Comparison of ENCODE assay signal across 25 mouse cellular contexts in genomic region chr11:115341866-115342265, GRCm38 (mm10). TPM values are rescaled to one million over a fixed set of nuclear protein-coding genes. Genes with fewer than 3 reads are reported as not detected.
DNase-seq lines count a peak whose midpoint lies in the region; ATAC-seq and TF ChIP-seq lines count a peak whose summit lies in the region.
"Had no signal": no experiment of that assay in that cellular context is flagged by ENCODE, and none has a peak within 500 bp of the region (broad histone marks: within the 10 kb centered on the region; RNA-seq: fewer than 3 reads in every experiment).

No protein-coding gene starts in this region.

- peaks cover 4% of the 10 kb centered on the region for H3K9me3 ChIP-seq in CH12.LX (replicated peaks; ENCODE audit: low read length)
- no peaks in the 10 kb centered on the region for H3K9me3 ChIP-seq in intestine, embryonic 15.5 days
- no peaks in the 10 kb centered on the region for H3K9me3 ChIP-seq in intestine, postnatal 0 days (ENCODE audit: control insufficient read depth)
- H3K9me3 ChIP-seq in stomach, postnatal 0 days (ENCODE audit: control insufficient read depth, low read length), result no peaks in the 10 kb centered on the region
- H3K9me3 ChIP-seq in heart, embryonic 11.5 days (replicated peaks; ENCODE audit: control insufficient read depth, low read length), result no peaks in the 10 kb centered on the region
- H3K9me3 ChIP-seq in liver, embryonic 12.5 days (replicated peaks), result no peaks in the 10 kb centered on the region
- H3K9me3 ChIP-seq: embryonic facial prominence, embryonic 10.5 days; embryonic facial prominence, embryonic 12.5 days; forebrain, embryonic 13.5 days; forebrain, embryonic 15.5 days; G1E had no signal

- no peaks in the 10 kb centered on the region for H3K79me2 ChIP-seq in CH12.LX (replicated peaks; ENCODE audit: control insufficient read depth, extremely low read depth, insufficient read depth, poor library complexity, severe bottlenecking)

- no peak for TF ChIP-seq RAD21 in CH12.LX (IDR thresholded peaks at IDR 0.05; ENCODE audit: low read depth, low read length)

- TF ChIP-seq EP300 in CH12.LX (IDR thresholded peaks at IDR 0.05; ENCODE audit: low read length), result no peak
- TF ChIP-seq EP300 in stomach, postnatal 0 days (optimal IDR thresholded peaks at IDR 0.05), result no peak

- DNase-seq in CH12.LX (ENCODE audit: extremely low read depth), result no peak
- peak; percentile 78 for DNase-seq in stomach, postnatal 0 days (ENCODE audit: low spot score)
- DNase-seq in urinary bladder, adult 2 months (ENCODE audit: low spot score), result no peak
- DNase-seq: adrenal gland, adult 8-10 months; adrenal gland, postnatal 14 days; adrenal gland, postnatal 36 days; cerebellum, adult 11-12 months; cerebellum, adult 2 months; cerebellum, adult 9-10 months had no signal

- H3K4me2 ChIP-seq in CH12.LX (ENCODE audit: insufficient read depth, low read depth, poor library complexity, severe bottlenecking), result no peak overlapping the region
- H3K4me2 ChIP-seq in intestine, embryonic 15.5 days (replicated peaks), result no peak overlapping the region
- H3K4me2 ChIP-seq in intestine, postnatal 0 days (replicated peaks; ENCODE audit: low read depth), result no peak overlapping the region
- H3K4me2 ChIP-seq in stomach, postnatal 0 days (replicated peaks; ENCODE audit: low read depth), result no peak overlapping the region
- no peak overlapping the region for H3K4me2 ChIP-seq in heart, embryonic 11.5 days
- H3K4me2 ChIP-seq in liver, embryonic 12.5 days, result no peak overlapping the region
- H3K4me2 ChIP-seq: embryonic facial prominence, embryonic 12.5 days; forebrain, embryonic 13.5 days; forebrain, embryonic 15.5 days had no signal

- in situ Hi-C loops in CH12.LX (cut with MboI; ENCODE audit: low pct_ligation_motif_present, low pct_unique_long_range_greater_than_20kb, low sequenced_read_pairs), result no loop called here

- TF ChIP-seq CTCF in CH12.LX (conservative IDR thresholded peaks at IDR 0.05 in 1 of 2, IDR thresholded peaks at IDR 0.05 in 1 of 2; ENCODE audit: low read depth in 2 of 2, low read length in 2 of 2), result no peak
- TF ChIP-seq CTCF in intestine, postnatal 0 days (IDR thresholded peaks at IDR 0.05; ENCODE audit: low read depth), result no peak
- no peak for TF ChIP-seq CTCF in stomach, postnatal 0 days (IDR thresholded peaks at IDR 0.05; ENCODE audit: low read depth)

- peak; percentile 40; the same call in 1 of the 2 replicates for ATAC-seq in intestine, embryonic 15.5 days
- ATAC-seq in intestine, postnatal 0 days, result peak; percentile 41; the same call in 1 of the 2 replicates
- peak; percentile 84 for ATAC-seq in stomach, postnatal 0 days (ENCODE audit: low FRiP score, low TSS enrichment)
- no peak for ATAC-seq in heart, embryonic 11.5 days (replicated peaks; ENCODE audit: insufficient number of reproducible peaks, low FRiP score, low TSS enrichment)
- ATAC-seq in liver, embryonic 12.5 days, result no peak
- ATAC-seq: activated CD4-positive, CD25-positive, alpha-beta regulatory T cell, adult 4 months; forebrain, embryonic 13.5 days; forebrain, embryonic 15.5 days; Patski had no signal

- H3K4me1 ChIP-seq in CH12.LX (ENCODE audit: control insufficient read depth in 1 of 2, insufficient read depth in 2 of 2), result peaks cover 0 to 6% of the 10 kb centered on the region in 2 experiments; a peak in 1 of 4 replicates
- H3K4me1 ChIP-seq in intestine, embryonic 15.5 days (replicated peaks), result peaks cover 12% of the 10 kb centered on the region
- 0 out of 2 replicates have a peak, but pooled peaks cover 9% of the 10 kb centered on the region for H3K4me1 ChIP-seq in intestine, postnatal 0 days (replicated peaks; ENCODE audit: control insufficient read depth, insufficient read depth, low read length)
- no peaks in the 10 kb centered on the region; the same call in 1 of the 2 replicates for H3K4me1 ChIP-seq in stomach, postnatal 0 days (replicated peaks; ENCODE audit: control insufficient read depth, insufficient read depth)
- no peaks in the 10 kb centered on the region for H3K4me1 ChIP-seq in heart, embryonic 11.5 days (ENCODE audit: control insufficient read depth, insufficient read depth, low read length)
- no peaks in the 10 kb centered on the region for H3K4me1 ChIP-seq in liver, embryonic 12.5 days
- H3K4me1 ChIP-seq: forebrain, embryonic 15.5 days had no signal

- dilution Hi-C loops in CH12.LX (cut with MboI; ENCODE audit: extremely low pct_ligation_motif_present, extremely low pct_unique_long_range_greater_than_20kb, low sequenced_read_pairs), result no loop called here

- no peak for TF ChIP-seq POLR2A in CH12.LX (IDR thresholded peaks at IDR 0.05; ENCODE audit: low read depth, low read length)

- no peak overlapping the region for H3K9ac ChIP-seq in CH12.LX (ENCODE audit: insufficient read depth, low read depth)
- H3K9ac ChIP-seq in intestine, embryonic 15.5 days, result no peak overlapping the region
- no peak overlapping the region for H3K9ac ChIP-seq in intestine, postnatal 0 days (ENCODE audit: low read depth, low read length)
- no peak overlapping the region for H3K9ac ChIP-seq in stomach, postnatal 0 days (ENCODE audit: low read length)
- H3K9ac ChIP-seq in heart, embryonic 11.5 days (ENCODE audit: low read depth, low read length), result no peak overlapping the region
- H3K9ac ChIP-seq in liver, embryonic 12.5 days, result no peak overlapping the region
- H3K9ac ChIP-seq: embryonic facial prominence, embryonic 12.5 days; forebrain, embryonic 13.5 days; forebrain, embryonic 15.5 days had no signal

- H3K4me3 ChIP-seq in CH12.LX (replicated peaks in 1 of 3; ENCODE audit: low read depth in 2 of 3, low read length in 2 of 3, poor library complexity in 1 of 3), result no peak overlapping the region
- H3K4me3 ChIP-seq in intestine, embryonic 15.5 days (replicated peaks), result no peak overlapping the region
- H3K4me3 ChIP-seq in intestine, postnatal 0 days (ENCODE audit: low read depth, low read length), result no peak overlapping the region
- no peak overlapping the region for H3K4me3 ChIP-seq in stomach, postnatal 0 days (ENCODE audit: low read depth, low read length)
- no peak overlapping the region for H3K4me3 ChIP-seq in heart, embryonic 11.5 days (ENCODE audit: low read depth, low read length)
- H3K4me3 ChIP-seq in liver, embryonic 12.5 days, result no peak overlapping the region
- H3K4me3 ChIP-seq: embryonic facial prominence, embryonic 10.5 days; embryonic facial prominence, embryonic 12.5 days; forebrain, embryonic 13.5 days; forebrain, embryonic 15.5 days had no signal

- H3K36me3 ChIP-seq in CH12.LX (replicated peaks in 1 of 2; ENCODE audit: control insufficient read depth in 1 of 2, insufficient read depth in 1 of 2, low read length in 1 of 2), result no peaks in the 10 kb centered on the region
- H3K36me3 ChIP-seq in intestine, embryonic 15.5 days, result no peaks in the 10 kb centered on the region
- H3K36me3 ChIP-seq in intestine, postnatal 0 days (ENCODE audit: control insufficient read depth, insufficient read depth), result no peaks in the 10 kb centered on the region
- no peaks in the 10 kb centered on the region for H3K36me3 ChIP-seq in stomach, postnatal 0 days (ENCODE audit: control insufficient read depth, insufficient read depth, low read length)
- H3K36me3 ChIP-seq in heart, embryonic 11.5 days (ENCODE audit: control insufficient read depth, insufficient read depth, low read length), result no peaks in the 10 kb centered on the region
- no peaks in the 10 kb centered on the region for H3K36me3 ChIP-seq in liver, embryonic 12.5 days
- H3K36me3 ChIP-seq: embryonic facial prominence, embryonic 10.5 days; embryonic facial prominence, embryonic 12.5 days; forebrain, embryonic 15.5 days; G1E had no signal

- peaks cover 94% of the 10 kb centered on the region for H3K27me3 ChIP-seq in CH12.LX (replicated peaks)
- peaks cover 17% of the 10 kb centered on the region for H3K27me3 ChIP-seq in intestine, embryonic 15.5 days (replicated peaks)
- 0 out of 2 replicates have a peak, but pooled peaks cover 3% of the 10 kb centered on the region for H3K27me3 ChIP-seq in intestine, postnatal 0 days (replicated peaks; ENCODE audit: control insufficient read depth, insufficient read depth, low read length)
- H3K27me3 ChIP-seq in stomach, postnatal 0 days (ENCODE audit: control insufficient read depth, insufficient read depth, low read length), result no peaks in the 10 kb centered on the region
- H3K27me3 ChIP-seq in heart, embryonic 11.5 days (ENCODE audit: control insufficient read depth, insufficient read depth, low read length), result peaks cover 67% of the 10 kb centered on the region
- peaks cover 87% of the 10 kb centered on the region for H3K27me3 ChIP-seq in liver, embryonic 12.5 days (replicated peaks)
- H3K27me3 ChIP-seq: forebrain, embryonic 15.5 days had no signal

- 59% methylated on average over 6 of the region's 6 CpGs for WGBS in intestine, embryonic 15.5 days
- 42% methylated on average over 6 of the region's 6 CpGs for WGBS in intestine, postnatal 0 days
- 59% methylated on average over 6 of the region's 6 CpGs for WGBS in stomach, postnatal 0 days
- 58% methylated on average over 6 of the region's 6 CpGs for WGBS in heart, embryonic 11.5 days (ENCODE audit: insufficient replicate concordance)
- 61% methylated on average over 6 of the region's 6 CpGs for WGBS in liver, embryonic 12.5 days (ENCODE audit: insufficient replicate concordance)

- H3K27ac ChIP-seq in CH12.LX (ENCODE audit: insufficient read depth, low read depth), result no peak overlapping the region
- no peak overlapping the region for H3K27ac ChIP-seq in intestine, embryonic 15.5 days
- no peak overlapping the region for H3K27ac ChIP-seq in intestine, postnatal 0 days (ENCODE audit: low read depth, low read length)
- 0 out of 2 replicates have a peak overlapping the region, but pooled peaks have one; percentile 30 for H3K27ac ChIP-seq in stomach, postnatal 0 days (replicated peaks)
- no peak overlapping the region for H3K27ac ChIP-seq in heart, embryonic 11.5 days (ENCODE audit: low read depth, low read length)
- no peak overlapping the region for H3K27ac ChIP-seq in liver, embryonic 12.5 days
- H3K27ac ChIP-seq: embryonic facial prominence, embryonic 10.5 days; embryonic facial prominence, embryonic 12.5 days; forebrain, embryonic 13.5 days; forebrain, embryonic 15.5 days had no signal

RNA-seq across cellular contexts. Expression of gene Otop3, which starts 7.3 kb away (rescaled TPM):
- total RNA-seq in CH12.LX (2012; rRNA removed) (not detected in 2 replicates), CH12.LX (2014; rRNA removed) (not detected in 2 replicates)
- not detected in 2 replicates for polyA plus RNA-seq in CH12.LX (2012; ENCODE audit: insufficient read length, low read depth)
- polyA plus RNA-seq in intestine, embryonic 15.5 days (2015; fragmentation: Nextera tagmentation; extraction: Ambion mirVana), result 0.77 and 1.2 TPM in 2 replicates
- 2.3 and 4.3 TPM in 2 replicates for polyA plus RNA-seq in intestine, postnatal 0 days (2015; fragmentation: Nextera tagmentation; extraction: Ambion mirVana)
- polyA plus RNA-seq in stomach, postnatal 0 days (2015; fragmentation: Nextera tagmentation; extraction: Ambion mirVana), result 20.5 and 21.0 TPM in 2 replicates
- polyA plus RNA-seq in heart, embryonic 11.5 days (2014; fragmentation: Nextera tagmentation; extraction: Ambion mirVana), result not detected in 2 replicates
- polyA plus RNA-seq in liver, embryonic 12.5 days (2016; fragmentation: Nextera tagmentation; extraction: Ambion mirVana), result not detected in 2 replicates
- polyA plus RNA-seq in urinary bladder, adult 2 months (2012; rRNA removed), result not detected in 2 replicates
- total RNA-seq: adrenal gland, adult 18-20 months; adrenal gland, adult 8-10 months; adrenal gland, postnatal 14 days; adrenal gland, postnatal 36 days; G1E had no signal
- polyA plus RNA-seq: C2C12; cortical plate, adult 2 months; embryonic facial prominence, embryonic 10.5 days; embryonic facial prominence, embryonic 12.5 days; forebrain, embryonic 11.5 days; forebrain, embryonic 13.5 days; G1E; Patski had no signal

RNA-seq across cellular contexts. Expression of gene Ush1g, which starts 20.0 kb away (rescaled TPM):
- total RNA-seq in CH12.LX (2012; rRNA removed) (0.17 and 0.42 TPM in 2 replicates), CH12.LX (2014; rRNA removed) (not detected in 2 replicates)
- polyA plus RNA-seq in CH12.LX (2012; ENCODE audit: insufficient read length, low read depth), result not detected in 2 replicates
- polyA plus RNA-seq in intestine, embryonic 15.5 days (2015; fragmentation: Nextera tagmentation; extraction: Ambion mirVana), result 0.08 TPM in 1 of 2 replicates, not detected in the other
- 0.05 and 0.09 TPM in 2 replicates for polyA plus RNA-seq in intestine, postnatal 0 days (2015; fragmentation: Nextera tagmentation; extraction: Ambion mirVana)
- 0.34 and 0.36 TPM in 2 replicates for polyA plus RNA-seq in stomach, postnatal 0 days (2015; fragmentation: Nextera tagmentation; extraction: Ambion mirVana)
- 0.06 and 0.17 TPM in 2 replicates for polyA plus RNA-seq in heart, embryonic 11.5 days (2014; fragmentation: Nextera tagmentation; extraction: Ambion mirVana)
- 0.25 and 0.32 TPM in 2 replicates for polyA plus RNA-seq in liver, embryonic 12.5 days (2016; fragmentation: Nextera tagmentation; extraction: Ambion mirVana)
- not detected in 2 replicates for polyA plus RNA-seq in urinary bladder, adult 2 months (2012; rRNA removed)
- polyA plus RNA-seq: activated CD4-positive, CD25-positive, alpha-beta regulatory T cell, adult 4 months; embryonic facial prominence, embryonic 14.5 days; forebrain, embryonic 11.5 days; forebrain, embryonic 13.5 days; G1E had no signal

RNA-seq across cellular contexts. Expression of gene Hid1, which starts 25.7 kb away (rescaled TPM):
- total RNA-seq in CH12.LX (2012; rRNA removed) (3.2 and 3.6 TPM in 2 replicates), CH12.LX (2014; rRNA removed) (0.12 TPM in 1 of 2 replicates, not detected in the other)
- polyA plus RNA-seq in CH12.LX (2012; ENCODE audit: insufficient read length, low read depth), result 0.36 and 0.57 TPM in 2 replicates
- 17.1 and 22.7 TPM in 2 replicates for polyA plus RNA-seq in intestine, embryonic 15.5 days (2015; fragmentation: Nextera tagmentation; extraction: Ambion mirVana)
- polyA plus RNA-seq in intestine, postnatal 0 days (2015; fragmentation: Nextera tagmentation; extraction: Ambion mirVana), result 10.8 and 12.1 TPM in 2 replicates
- 37.5 and 42.7 TPM in 2 replicates for polyA plus RNA-seq in stomach, postnatal 0 days (2015; fragmentation: Nextera tagmentation; extraction: Ambion mirVana)
- 6.2 and 7.8 TPM in 2 replicates for polyA plus RNA-seq in heart, embryonic 11.5 days (2014; fragmentation: Nextera tagmentation; extraction: Ambion mirVana)
- 1.8 TPM in 2 replicates for polyA plus RNA-seq in liver, embryonic 12.5 days (2016; fragmentation: Nextera tagmentation; extraction: Ambion mirVana)
- polyA plus RNA-seq in urinary bladder, adult 2 months (2012; rRNA removed), result 28.4 and 30.5 TPM in 2 replicates
- total RNA-seq: G1E had no signal

RNA-seq across cellular contexts. Expression of gene Otop2, which starts 34.9 kb away (rescaled TPM):
- total RNA-seq in CH12.LX (2012; rRNA removed) (not detected in 2 replicates), CH12.LX (2014; rRNA removed) (not detected in 2 replicates)
- polyA plus RNA-seq in CH12.LX (2012; ENCODE audit: insufficient read length, low read depth), result not detected in 2 replicates
- not detected in 2 replicates for polyA plus RNA-seq in intestine, embryonic 15.5 days (2015; fragmentation: Nextera tagmentation; extraction: Ambion mirVana)
- polyA plus RNA-seq in intestine, postnatal 0 days (2015; fragmentation: Nextera tagmentation; extraction: Ambion mirVana), result 0.05 TPM in 1 of 2 replicates, not detected in the other
- polyA plus RNA-seq in stomach, postnatal 0 days (2015; fragmentation: Nextera tagmentation; extraction: Ambion mirVana), result 4.2 and 4.7 TPM in 2 replicates
- polyA plus RNA-seq in heart, embryonic 11.5 days (2014; fragmentation: Nextera tagmentation; extraction: Ambion mirVana), result not detected in 2 replicates
- polyA plus RNA-seq in liver, embryonic 12.5 days (2016; fragmentation: Nextera tagmentation; extraction: Ambion mirVana), result not detected in 2 replicates
- polyA plus RNA-seq in urinary bladder, adult 2 months (2012; rRNA removed), result not detected in 2 replicates
- total RNA-seq: adrenal gland, adult 18-20 months; adrenal gland, adult 8-10 months; adrenal gland, postnatal 14 days; adrenal gland, postnatal 36 days; G1E had no signal
- polyA plus RNA-seq: activated CD4-positive, CD25-positive, alpha-beta regulatory T cell, adult 4 months; C2C12; embryonic facial prominence, embryonic 10.5 days; embryonic facial prominence, embryonic 14.5 days; forebrain, embryonic 11.5 days; forebrain, embryonic 13.5 days; forebrain, embryonic 15.5 days; G1E; Patski had no signal

RNA-seq across cellular contexts. Expression of gene Cdr2l, which starts 39.9 kb away (rescaled TPM):
- total RNA-seq in CH12.LX (2012; rRNA removed) (not detected in 2 replicates), CH12.LX (2014; rRNA removed) (not detected in 2 replicates)
- not detected in 2 replicates for polyA plus RNA-seq in CH12.LX (2012; ENCODE audit: insufficient read length, low read depth)
- 7.5 and 8.0 TPM in 2 replicates for polyA plus RNA-seq in intestine, embryonic 15.5 days (2015; fragmentation: Nextera tagmentation; extraction: Ambion mirVana)
- polyA plus RNA-seq in intestine, postnatal 0 days (2015; fragmentation: Nextera tagmentation; extraction: Ambion mirVana), result 3.5 and 3.9 TPM in 2 replicates
- 3.9 and 4.1 TPM in 2 replicates for polyA plus RNA-seq in stomach, postnatal 0 days (2015; fragmentation: Nextera tagmentation; extraction: Ambion mirVana)
- 6.2 and 7.8 TPM in 2 replicates for polyA plus RNA-seq in heart, embryonic 11.5 days (2014; fragmentation: Nextera tagmentation; extraction: Ambion mirVana)
- polyA plus RNA-seq in liver, embryonic 12.5 days (2016; fragmentation: Nextera tagmentation; extraction: Ambion mirVana), result 4.2 TPM in 2 replicates
- polyA plus RNA-seq in urinary bladder, adult 2 months (2012; rRNA removed), result 10.8 and 11.9 TPM in 2 replicates
- polyA plus RNA-seq: G1E had no signal

Comparison
In these comparisons a context has a peak if more than half of its experiments do, and no peak if none do; other contexts are left out.
1. ATAC-seq: peak in intestine, embryonic 15.5 days (single experiment), intestine, postnatal 0 days (single experiment) and stomach, postnatal 0 days (single experiment); none in heart, embryonic 11.5 days (single experiment) and liver, embryonic 12.5 days (single experiment).